Mouse (Mus musculus): ENCODE measurements around the gene Nudc. TPM values are rescaled to one million over a fixed set of nuclear protein-coding genes. Genes with fewer than 3 reads are reported as not detected.
A peak's percentile ranks its signal among the peaks of the same experiment; 100 is the strongest.
"Not testable (repeated sequence)": the region's sequence is repeated elsewhere in the genome, so short reads cannot be mapped to it uniquely, and the experiment has no call there.

Nudc gene
- total RNA-seq, 2 experiments from 2014 or later: 82.3 to 114 TPM

GRCm38 (mm10) chr4:133552029-133552428 is 6.2 kb upstream of the Nudc start:
- no peak for ATAC-seq (ENCODE audit: poor library complexity, severe bottlenecking)

- no peak for ATAC-seq (ENCODE audit: poor library complexity, severe bottlenecking)
These were observed 9.1 kb downstream of the Nudc start for GRCm38 (mm10) chr4:133536652-133537051.

GRCm38 (mm10) chr4:133536081-133536480 is 9.7 kb downstream of the Nudc start:
- ATAC-seq (ENCODE audit: poor library complexity, severe bottlenecking): no peak

- ATAC-seq (ENCODE audit: poor library complexity, severe bottlenecking): no peak
These were observed 13.0 kb downstream of the Nudc start for GRCm38 (mm10) chr4:133532777-133533176.

GRCm38 (mm10) chr4:133527788-133528187 is 18.0 kb downstream of the Nudc start:
- ATAC-seq (ENCODE audit: poor library complexity, severe bottlenecking): no peak

GRCm38 (mm10) chr4:133521502-133521901 is 24.3 kb downstream of the Nudc start:
- no peak for ATAC-seq (ENCODE audit: poor library complexity, severe bottlenecking)

- no peak for ATAC-seq (ENCODE audit: poor library complexity, severe bottlenecking)
These were observed 26.5 kb downstream of the Nudc start for GRCm38 (mm10) chr4:133519369-133519665.

GRCm38 (mm10) chr4:133518601-133519368 is 27.0 kb downstream of the Nudc start, which contains the start of gene Kdf1:
Kdf1 (plus strand) TSS chr4:133518963.
- ATAC-seq (ENCODE audit: poor library complexity, severe bottlenecking): no peak

- ATAC-seq (ENCODE audit: poor library complexity, severe bottlenecking): peak; percentile 93
These were observed 32.8 kb downstream of the Nudc start for GRCm38 (mm10) chr4:133512972-133513371.

- ATAC-seq (ENCODE audit: poor library complexity, severe bottlenecking): not testable (repeated sequence)
These were observed 33.3 kb downstream of the Nudc start for GRCm38 (mm10) chr4:133512511-133512910.

- no peak for ATAC-seq (ENCODE audit: poor library complexity, severe bottlenecking)
These were observed 34.7 kb downstream of the Nudc start for GRCm38 (mm10) chr4:133511050-133511449.

GRCm38 (mm10) chr4:133508990-133509389 is 36.8 kb downstream of the Nudc start:
- ATAC-seq (ENCODE audit: poor library complexity, severe bottlenecking): no peak

- ATAC-seq (ENCODE audit: poor library complexity, severe bottlenecking): no peak
These were observed 39.2 kb downstream of the Nudc start for GRCm38 (mm10) chr4:133506573-133506972.

- ATAC-seq (ENCODE audit: poor library complexity, severe bottlenecking): no peak
These were observed 40.9 kb downstream of the Nudc start for GRCm38 (mm10) chr4:133504755-133505485.

- no peak for ATAC-seq (ENCODE audit: poor library complexity, severe bottlenecking)
These were observed 41.5 kb downstream of the Nudc start for GRCm38 (mm10) chr4:133504300-133504699.

GRCm38 (mm10) chr4:133501514-133501913 is 44.3 kb downstream of the Nudc start:
- ATAC-seq (ENCODE audit: poor library complexity, severe bottlenecking): peak; percentile 33; the same call in 1 of the 2 replicates

- peak; percentile 77 for ATAC-seq (ENCODE audit: poor library complexity, severe bottlenecking)
These were observed 47.6 kb downstream of the Nudc start, which contains the start of gene Trnp1 for GRCm38 (mm10) chr4:133498160-133498724. Trnp1 (minus strand) TSS chr4:133498550.

GRCm38 (mm10) chr4:133497461-133498159 is 48.2 kb downstream of the Nudc start:
- no peak for ATAC-seq (ENCODE audit: poor library complexity, severe bottlenecking)

- ATAC-seq (ENCODE audit: poor library complexity, severe bottlenecking): no peak
These were observed 48.9 kb downstream of the Nudc start for GRCm38 (mm10) chr4:133496738-133497445.

GRCm38 (mm10) chr4:133495711-133496110 is 50.1 kb downstream of the Nudc start:
- no peak for ATAC-seq (ENCODE audit: poor library complexity, severe bottlenecking)

- ATAC-seq (ENCODE audit: poor library complexity, severe bottlenecking): no peak
These were observed 50.9 kb downstream of the Nudc start for GRCm38 (mm10) chr4:133494867-133495266.
